Mouse (Mus musculus) lung, postnatal 0 days (tissue): Measurements from ENCODE around the gene Slc15a1.

Source experiments
- CTCF ChIP-seq: IDR thresholded peaks from 2 replicates; pipeline ENCODE4 v1.5.1; 2016; ENCODE audit warnings: antibody characterized with exemption, mild to moderate bottlenecking
- EP300 ChIP-seq: IDR thresholded peaks from 2 replicates; pipeline ENCODE4 v1.6.1; 2016; ENCODE audit warnings: antibody characterized with exemption, mild to moderate bottlenecking, control low read depth

GRCm38 (mm10) chr14:121462756-121463155, 42.3 kb downstream of the Slc15a1 start:
- TF ChIP-seq EP300 = no peak
- no peak for TF ChIP-seq CTCF
